Mouse (Mus musculus) frontal cortex, adult 2 months (tissue): Measurements from ENCODE around the gene Ccnl1. TPM values are rescaled to one million over a fixed set of nuclear protein-coding genes. Genes with fewer than 3 reads are reported as not detected.

Experiments
- DNase-seq, 2 experiments: peaks; one replicate each; pipeline ENCODE4 v3.0.0; 2022; ENCODE audit warnings: low spot score in 1 of 2; ENCODE audit errors: extremely low spot score in 1 of 2
- polyA plus RNA-seq: library from polyadenylated mRNA; depleted of rRNA; stranded (reverse); fragments of >200 nt; gene quantifications from 2 replicates; pipeline ENCODE4 v1.2.3, GENCODE M21; 2012

The Ccnl1 gene
- polyA plus RNA-seq, 1 experiment = 79.8 TPM

DNA sequence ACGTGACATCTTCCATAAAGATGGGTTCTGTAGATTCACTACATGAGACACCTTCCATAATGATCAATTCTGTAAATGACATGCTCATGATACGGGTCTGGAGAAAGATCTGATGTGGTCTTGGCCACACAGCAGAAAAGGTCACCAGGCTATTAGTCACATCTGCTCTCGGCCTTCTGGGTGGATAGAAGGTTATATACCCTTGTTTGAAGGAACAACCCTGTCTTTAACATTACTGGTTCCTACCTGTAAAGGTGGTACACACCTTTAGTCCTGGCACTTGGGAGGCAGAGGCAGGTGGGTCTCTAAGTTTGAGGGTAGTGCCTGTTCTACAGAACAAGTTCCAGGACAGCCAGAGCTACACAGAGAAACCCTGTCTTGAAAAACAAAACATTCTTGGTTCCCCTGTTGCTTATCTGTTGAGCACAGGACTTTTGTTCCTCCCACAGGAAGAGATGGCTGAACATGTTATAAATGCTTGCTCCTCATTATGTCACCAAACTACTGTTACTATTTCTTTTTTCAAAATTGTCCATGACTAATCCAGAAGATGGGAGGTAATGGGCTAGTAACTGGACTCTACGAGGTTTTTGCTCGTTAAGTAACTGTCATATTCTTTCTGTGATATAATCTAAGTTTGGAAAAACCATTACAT, 2.4 kb upstream of the Ccnl1 start:
- DNase-seq = no peak

DNA sequence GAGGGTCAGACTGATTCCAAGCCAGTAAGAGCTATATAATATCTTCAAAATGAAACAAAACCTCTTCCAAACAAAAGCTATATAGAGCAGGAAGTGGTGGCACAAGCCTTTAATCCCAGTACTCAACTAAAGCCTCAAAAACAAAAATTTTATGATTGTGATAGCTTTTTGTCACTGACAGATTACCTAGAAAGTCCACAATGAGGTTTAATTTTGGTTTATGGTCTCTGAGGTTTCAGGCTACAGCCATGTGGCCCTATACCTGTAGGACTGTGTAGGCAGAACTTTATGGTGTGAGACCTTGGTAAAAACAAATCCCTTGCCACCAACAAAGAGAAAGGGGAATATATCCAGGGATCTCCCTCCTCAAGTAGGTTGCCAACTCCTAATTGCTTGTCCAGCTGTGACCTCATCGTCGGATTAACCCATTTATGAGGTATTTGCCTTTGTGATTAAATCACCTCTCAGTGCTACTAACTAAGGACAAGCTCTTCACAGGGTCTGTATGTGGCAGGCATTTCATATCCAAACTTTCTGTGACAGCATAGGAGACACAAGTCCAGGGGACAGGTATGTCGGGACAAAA, 1.5 kb upstream of the Ccnl1 start:
- no peak for DNase-seq

DNA sequence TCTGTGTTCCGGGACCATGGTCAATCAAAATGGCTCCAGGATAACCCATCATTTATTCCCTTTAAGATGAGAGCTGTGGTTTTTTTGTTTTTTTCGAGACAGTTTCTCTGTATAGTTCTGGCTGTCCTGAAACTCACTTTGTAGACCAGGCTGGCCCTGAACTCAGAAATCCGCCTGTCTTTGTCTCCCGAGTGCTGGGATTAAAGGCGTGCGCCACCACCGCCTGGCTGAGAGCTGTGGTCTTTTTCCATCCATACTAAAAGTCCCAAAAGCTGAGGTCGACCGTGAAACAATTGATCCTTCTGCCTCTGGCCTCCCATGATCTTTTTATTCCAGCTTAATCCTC, 764 bp upstream of the Ccnl1 start:
- no peak for DNase-seq

DNA sequence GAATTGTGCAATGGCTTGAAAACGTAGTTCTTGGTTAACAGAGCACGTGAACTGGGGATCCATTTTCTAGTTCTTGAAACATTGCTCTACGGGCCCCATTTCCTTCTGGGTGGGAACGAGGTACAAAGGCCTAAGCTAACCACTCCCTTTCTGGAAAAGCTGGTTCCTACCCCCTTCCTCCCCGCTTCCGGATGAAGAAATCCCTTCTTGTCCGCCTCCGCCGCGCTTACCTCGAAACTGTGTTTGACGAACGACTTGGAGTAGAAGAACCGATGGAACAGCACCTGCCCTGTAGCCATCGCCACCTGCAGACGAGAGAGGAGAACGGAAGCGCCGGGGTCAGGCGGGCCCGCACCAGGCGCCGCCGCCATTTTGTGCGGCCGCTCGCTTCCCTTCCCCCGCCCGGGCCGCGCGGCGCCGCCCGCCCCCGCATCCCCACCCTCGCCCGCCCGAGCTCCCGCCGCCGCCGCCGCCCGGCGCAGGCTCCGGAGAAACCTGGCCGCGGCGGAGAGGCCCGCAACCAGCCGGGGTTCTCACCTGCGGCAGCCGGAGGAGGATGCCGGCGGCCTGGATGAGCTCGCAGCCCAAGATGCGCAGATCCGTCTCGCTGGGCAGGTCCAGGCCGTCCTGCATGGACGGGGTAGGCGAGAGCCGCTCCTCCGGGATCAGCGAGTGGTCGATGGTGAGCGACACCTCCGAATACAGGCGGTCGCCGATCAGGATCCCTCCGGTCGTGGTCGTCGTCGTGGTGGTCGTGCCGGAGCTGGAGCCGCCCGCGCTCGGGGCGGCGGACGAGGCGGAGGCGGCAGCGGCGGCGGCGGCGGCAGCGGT, 563 bp downstream of the Ccnl1 start:
- peak in 1 of 2 experiments; percentile 44 for DNase-seq

DNA sequence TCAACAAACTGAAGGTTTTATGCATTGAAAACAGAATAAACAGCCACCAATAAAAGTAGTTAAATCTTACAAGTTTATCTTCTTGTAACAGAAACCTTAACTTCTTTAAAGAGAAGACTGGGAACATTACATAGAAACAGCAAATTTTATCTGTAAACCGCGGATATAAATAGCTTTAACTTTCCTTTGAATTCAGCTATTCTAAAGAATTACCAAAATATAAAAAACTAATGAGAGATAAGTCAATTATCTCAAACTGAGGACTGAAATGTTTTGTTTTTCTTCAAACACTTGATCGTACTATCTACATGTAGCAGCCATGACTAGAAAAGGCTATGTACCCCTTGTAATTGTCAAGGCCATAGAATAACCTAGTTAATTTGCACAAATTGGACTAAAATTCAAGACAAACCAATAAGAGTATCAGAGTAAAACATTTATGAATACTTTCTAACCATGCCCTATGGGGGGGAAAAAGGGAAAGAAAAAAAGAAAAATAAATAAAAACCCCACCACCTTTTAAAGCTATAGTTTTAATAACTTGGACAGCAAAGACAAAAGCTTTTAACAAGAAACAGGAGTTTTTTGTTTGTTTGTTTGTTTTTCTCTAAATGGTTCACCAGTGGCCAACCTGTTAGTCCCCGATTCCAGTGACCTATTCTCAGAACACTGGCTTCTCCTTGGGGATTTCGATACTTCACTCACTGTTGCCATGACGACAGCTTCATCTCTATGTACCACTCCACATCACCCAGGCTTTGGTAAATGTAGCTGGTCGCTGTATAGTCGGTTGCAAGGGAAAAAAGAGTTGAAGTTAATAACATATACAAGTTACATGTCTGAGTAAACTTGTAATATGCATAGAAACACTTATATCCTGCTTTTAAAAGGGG, 3.3 kb downstream of the Ccnl1 start:
- DNase-seq = no peak

DNA sequence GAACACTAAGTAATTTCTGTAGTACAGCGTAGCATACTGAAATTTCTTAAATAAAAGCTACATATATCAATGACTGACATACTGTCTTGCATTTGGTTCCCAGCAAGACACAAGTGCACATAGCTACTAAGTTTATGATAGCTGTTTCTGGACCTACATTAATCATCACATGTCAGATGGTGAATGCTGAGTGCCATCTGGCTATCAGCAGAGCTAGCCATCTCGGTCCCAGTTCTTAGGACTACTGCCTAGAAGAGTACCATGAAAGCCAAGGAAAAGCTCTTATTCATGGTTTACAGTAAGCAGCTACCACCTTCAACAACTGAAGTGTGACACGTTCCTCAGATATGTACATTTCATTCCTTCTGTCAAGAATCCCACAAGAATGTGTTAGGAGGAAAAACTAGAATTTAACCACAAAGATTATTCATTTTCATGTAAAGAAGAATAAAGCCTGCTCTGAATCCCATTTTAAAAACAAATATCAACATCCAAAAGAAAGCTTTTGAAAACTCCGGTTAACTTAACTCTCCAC, 7.2 kb downstream of the Ccnl1 start:
- no peak for DNase-seq

DNA sequence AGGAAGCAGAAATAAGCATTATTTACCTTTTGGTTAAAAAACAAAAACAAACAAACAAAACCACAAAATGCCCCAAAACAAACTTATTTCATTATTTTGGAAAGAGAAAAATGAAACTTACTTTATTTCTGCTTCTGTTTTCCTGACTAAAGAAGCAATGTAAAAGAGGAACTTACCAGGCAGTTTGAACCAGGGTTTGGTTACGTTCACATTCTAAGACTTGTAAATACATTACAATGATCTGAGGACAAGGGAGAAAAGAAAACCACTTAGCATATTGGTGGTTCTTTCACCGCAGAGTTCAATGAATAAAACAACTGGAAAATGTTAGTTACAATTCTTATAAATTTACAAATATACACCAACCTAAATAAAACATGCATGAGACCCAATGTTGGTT, 7.7 kb downstream of the Ccnl1 start:
- no peak for DNase-seq

DNA sequence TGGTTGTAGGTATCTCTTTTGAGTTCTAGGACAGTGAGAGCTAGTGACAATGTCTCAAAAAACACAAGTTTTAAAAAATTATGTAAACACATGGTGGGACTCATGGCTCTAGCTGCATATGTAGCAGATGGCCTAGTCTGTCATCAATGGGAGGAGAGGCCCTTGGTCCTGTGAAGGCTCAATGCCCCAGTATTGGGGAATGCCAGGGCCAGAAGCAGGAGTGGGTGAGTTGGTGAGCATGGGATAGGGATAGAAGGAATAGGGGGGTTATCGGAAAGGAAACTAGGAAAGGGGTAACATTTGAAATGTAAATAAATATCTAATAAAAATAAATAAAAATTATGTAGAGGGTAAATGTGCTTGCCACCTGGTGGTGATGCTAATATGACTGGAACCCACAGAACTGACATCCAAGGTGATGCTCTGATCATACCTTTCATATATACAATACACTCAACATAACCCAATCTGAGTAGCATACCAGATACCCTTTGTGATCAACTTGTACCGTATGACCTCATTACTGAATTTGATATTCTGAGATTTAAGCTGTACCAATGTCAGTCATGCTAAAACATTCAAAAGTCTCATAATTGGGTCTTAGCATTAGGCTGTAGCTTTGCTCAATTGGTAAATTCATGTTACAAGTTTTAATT, 12.6 kb downstream of the Ccnl1 start:
- no peak for DNase-seq

DNA sequence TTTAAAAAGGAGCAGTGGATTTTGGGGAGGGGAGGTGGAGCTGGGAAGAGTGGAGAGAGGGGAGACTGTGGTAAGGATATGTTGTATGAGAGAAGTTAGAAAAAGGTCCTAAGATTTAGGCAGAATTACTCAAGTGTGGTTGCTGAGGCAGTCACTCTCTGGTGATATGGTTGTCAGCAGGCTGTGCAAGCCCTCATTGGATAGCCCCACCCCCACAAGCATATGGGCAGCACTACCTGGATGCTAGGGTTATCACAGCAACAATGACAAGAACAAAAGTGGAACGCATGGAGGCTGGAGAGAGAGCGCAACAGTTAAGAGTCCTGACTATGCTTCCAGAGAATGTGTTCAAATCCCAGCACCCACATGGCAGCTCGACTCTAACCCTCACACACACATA, 13.3 kb downstream of the Ccnl1 start:
- no peak for DNase-seq

DNA sequence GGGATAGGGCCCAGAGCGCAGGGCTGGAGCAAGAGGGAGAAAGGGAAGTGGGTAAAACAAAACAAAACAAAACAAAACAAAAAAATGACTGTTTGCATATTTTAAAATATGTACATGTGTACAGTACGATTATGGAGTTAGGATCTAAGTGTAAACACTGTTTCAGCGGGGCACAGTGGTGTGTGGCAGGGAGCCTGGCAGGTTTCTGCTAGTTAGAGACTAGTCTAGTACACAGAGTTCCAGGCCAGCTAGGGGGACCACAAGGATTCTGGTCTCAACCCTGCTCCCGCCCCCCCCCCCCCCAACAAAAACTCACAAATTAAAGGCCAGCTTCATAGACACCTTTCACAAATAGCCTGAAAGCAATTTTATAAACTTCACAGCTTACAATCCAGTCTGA, 14.6 kb downstream of the Ccnl1 start:
- no peak for DNase-seq

DNA sequence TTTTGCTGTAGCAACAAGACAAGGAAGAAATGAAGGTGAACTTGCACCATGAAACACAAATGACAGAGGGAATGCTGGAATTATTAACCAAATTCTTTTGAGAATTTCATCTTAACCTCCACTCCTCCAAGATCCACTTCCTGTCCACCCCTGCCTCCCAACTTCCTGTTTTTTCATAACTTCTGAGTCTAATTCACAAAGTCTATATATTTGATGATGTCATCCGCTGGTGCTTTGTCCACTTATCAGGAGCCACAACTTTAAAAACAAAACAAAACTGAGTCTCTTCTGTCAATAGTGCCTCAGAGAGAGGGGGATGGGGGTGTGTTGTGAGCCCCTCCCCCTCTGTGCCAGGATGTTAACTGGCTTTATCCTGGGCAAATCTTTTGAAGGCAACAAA, 17.0 kb downstream of the Ccnl1 start:
- DNase-seq = no peak

DNA sequence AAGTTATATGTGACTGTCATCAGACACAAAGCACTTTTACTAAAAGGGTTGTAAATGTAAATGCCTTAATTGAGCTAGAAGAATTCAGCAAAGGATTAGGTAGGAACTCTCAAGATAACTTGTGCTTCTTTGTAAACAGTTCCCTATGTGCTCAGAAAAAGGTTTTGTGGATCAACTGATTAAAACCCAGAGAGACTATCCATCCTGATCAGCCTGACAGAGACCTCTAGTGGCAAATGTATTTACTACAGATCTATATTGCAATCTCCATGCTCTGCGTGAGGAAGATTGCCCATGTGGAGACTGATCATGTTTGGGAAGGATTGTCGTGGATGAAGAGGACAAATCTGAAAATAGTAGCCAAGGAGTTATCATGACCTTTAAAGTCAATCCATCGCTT, 19.8 kb downstream of the Ccnl1 start:
- DNase-seq = peak in 1 of 2 experiments; percentile 71

DNA sequence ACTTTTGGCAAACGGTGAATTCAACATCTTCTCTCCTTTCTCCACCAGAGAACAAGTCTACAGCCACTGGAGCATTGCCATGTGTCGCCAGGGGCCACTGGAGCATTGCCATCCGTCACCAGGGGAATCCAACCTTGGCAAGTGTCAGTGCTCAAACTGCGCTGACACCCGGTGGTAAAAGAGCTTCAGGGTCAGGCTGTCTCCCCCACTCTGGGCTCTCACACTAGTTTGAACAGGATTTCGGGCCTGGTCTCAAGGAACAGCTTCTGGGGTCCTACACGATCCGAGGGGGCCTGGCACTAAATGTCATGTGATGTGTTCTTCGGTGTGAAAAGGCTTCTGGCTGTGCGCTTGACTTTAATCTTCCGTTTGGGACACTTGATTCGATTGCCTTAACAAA, 21.7 kb downstream of the Ccnl1 start:
- DNase-seq = no peak

DNA sequence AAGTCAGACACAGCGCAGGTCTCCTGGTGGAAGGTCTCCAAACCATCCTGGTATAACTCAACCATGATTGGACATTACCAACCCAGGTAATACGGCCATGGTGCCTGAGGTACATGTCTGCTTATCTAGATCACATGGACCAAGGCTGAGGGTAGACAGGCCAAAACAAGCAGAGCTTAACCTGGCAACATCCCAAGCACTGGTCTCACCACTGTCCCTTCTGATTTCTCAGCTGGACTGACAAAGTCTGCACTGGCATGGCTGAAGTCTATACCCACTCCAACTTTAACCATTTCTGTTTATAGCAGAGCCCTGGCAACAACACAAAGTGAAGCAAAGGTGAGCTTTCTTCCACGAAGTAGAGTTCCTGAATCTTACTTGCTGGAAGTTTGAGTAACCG, 22.9 kb downstream of the Ccnl1 start:
- DNase-seq = no peak

DNA sequence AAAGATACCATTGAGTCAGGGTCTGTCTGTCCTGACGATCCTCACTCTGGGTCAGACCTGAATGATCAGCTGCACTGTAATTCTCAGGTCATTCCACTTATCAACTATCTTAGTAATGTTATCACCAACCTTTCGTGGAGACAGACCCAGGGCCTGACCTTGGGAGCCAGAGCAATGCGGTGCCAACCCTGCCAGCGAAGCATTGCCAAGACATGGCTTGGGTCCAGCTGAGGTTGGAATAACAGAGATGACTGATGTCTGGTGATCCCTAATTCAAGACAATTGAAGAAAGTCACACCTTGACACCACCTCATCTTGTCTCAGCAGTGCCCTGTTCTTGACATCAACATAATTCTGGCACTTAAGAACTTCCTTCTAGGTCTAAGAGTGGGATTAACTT, 24.3 kb downstream of the Ccnl1 start:
- no peak for DNase-seq

DNA sequence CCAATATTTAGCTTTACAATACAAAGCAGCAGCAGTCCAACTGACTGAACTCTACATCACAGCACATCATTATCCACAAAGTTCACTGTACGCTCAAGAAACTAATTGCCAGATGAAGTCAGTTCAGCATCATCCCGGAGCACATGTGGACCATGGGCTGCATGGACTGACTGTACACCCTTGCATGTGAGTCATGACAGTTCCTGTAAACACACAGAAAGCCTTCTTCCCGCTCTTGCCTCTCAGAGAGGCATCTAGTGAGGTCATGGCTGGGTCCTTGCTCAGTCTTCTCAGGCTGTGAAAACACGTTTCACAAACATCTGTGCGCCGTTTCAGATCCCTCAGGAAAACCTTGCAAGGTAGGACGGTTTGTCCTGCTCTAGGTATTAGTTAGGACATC, 26.5 kb downstream of the Ccnl1 start:
- no peak for DNase-seq

DNA sequence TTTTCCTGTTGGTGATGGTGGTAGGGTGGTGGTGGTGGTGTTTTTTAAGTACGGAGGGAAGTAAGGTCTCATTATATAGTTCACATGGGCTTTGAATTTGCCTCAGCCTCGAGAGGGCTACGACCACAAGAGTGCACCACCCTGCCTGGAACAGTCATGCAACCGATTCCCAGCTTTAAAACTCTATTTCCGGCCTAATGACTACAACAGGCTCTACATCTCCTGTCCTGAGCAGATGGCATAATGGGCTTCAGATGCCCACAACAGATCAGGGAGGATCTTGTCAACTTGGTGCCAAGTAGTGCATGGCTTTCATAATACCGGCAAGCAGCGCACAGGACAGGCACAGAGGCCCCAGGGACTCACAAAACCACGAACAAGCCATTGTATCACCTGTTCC, 27.4 kb downstream of the Ccnl1 start:
- no peak for DNase-seq

DNA sequence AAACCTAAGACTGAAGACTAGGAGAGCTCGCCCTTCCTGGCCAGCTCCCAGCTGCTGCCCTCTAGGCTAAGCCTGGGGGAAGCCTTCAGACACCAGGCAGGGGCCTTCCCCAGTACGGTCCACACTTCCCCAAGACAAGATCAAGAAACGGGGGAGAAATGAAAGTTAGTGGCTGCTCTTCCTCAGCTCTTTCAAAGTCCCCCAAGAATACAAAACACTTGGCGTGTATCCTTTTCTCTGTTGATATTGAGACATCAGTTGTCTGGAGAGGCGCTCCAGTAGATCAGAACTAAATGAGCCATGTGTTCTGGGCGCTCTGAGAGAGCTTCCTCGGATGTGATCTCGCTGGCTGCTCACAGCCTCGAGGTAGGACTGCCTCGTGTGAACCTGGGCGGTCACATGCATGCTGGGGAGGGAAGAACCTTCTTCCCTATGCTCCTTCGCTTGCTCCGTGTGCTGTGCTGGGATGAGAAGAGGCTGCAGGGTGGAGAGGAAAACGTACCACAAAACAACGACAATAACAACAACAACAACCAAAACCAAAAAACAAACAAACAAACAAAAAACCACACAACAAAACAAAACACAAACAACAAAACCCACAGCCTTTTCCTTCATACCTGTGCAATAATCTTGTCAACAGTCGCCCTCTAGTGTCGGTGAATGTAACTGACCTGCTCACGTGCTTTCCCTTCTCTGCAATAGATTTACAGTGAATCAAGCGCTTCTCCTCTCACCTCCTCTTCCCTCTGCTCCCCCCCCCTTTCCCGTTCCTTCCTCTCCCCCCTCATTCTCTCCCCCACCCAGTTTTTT, 28.0 kb downstream of the Ccnl1 start:
- peak; percentile 52 to 91 for DNase-seq

DNA sequence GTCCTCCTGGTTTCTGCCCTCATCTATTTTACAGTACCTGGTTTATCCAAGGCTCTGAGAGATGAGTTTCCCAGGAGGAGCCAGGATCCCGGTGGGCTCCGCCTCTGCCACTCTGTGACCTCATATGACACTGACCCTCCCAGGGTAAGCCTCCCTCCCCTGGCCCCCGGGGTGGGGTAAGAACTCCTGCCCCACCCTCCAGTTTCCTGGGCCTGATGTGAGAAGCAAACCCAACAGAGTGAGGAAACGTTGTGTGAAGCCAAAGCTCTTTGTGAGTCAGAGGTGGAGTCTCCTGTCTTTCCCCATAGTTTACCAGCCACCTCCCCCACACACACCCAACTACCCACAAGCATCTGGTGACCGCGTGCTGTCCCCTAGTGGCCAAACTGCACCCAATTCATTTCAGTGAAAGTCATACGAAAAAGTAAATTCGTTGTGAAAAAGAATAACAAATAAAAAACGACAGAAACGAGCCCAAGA, 28.7 kb downstream of the Ccnl1 start:
- DNase-seq = peak; percentile 50 to 84
